Mouse (Mus musculus) embryonic stem cell, embryonic (primary cell): ENCODE results near the gene Rbbp8nl.

Experiments
- CTCF ChIA-PET, 4 experiments: fragments of 300-600 bp in 2 of 4; fragments of 350-600 bp in 2 of 4; sonication (Branson Sonifier 250); formaldehyde crosslinking; loops; one replicate each; lab custom pipeline; 2022; ENCODE audit warnings: inconsistent platforms in 2 of 4; lab: Charles Lee
- POLR2A ChIA-PET, 4 experiments: fragments of 300-600 bp in 2 of 4; fragments of 350-600 bp in 2 of 4; sonication (Branson Sonifier 250); formaldehyde crosslinking; loops; one replicate each; lab custom pipeline; 2022; ENCODE audit warnings: antibody characterized with exemption in 4 of 4, inconsistent platforms in 1 of 4; lab: Charles Lee

The Rbbp8nl gene

DNA sequence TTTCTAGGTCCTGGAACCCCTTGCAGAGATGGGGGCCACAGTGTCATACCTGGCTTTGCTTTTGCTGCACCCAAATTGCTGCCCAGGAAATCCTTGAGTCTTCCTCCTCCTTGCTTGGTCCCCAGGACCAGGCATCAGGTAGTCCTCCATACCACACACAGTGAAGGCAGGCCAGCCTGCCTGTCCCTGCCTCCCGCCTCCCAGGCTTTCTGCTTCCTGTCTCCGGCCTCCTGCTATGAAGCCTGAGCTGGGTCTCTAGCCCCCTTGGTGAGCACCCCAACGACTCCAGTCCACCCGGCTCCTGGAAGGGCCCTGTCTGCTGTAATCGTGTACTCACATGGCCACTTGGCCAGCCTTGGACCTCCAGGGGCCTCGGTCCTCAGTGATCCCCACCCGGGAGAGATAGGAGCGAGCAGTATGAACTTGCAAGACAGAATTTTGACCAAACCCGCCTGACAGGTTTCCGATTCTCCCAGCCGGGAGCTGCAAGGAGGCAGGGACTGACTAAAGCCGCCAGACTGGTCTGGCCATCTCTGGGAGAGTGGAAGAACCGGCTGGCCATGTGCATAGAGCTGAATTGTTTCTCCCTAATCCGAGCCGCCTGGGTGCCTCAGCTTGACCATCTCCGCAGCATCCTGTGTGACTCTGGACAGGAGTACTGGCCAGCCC lies at the start of gene Rbbp8nl:
TSS of gene Rbbp8nl (minus strand) at position 440 of the 669 bp plus-strand sequence.
- CTCF ChIA-PET: interaction anchor here in 3 of 4 experiments (1.5 to 4.4 kb wide), 4 partner anchors 14 to 219 kb away, joined by 3 to 30 read pairs (median 10); partner anchors contain the start of gene Mtg2 (in 1 of the 3)
- POLR2A ChIA-PET: interaction anchor here in 3 of 4 experiments (0.5 to 4.9 kb wide), 15 partner anchors 8 to 846 kb away, joined by 3 to 43 read pairs (median 5); partner anchors contain the start of genes Rps21 (in 2 of the 3), Cables2 (in 1 of the 3) and Kcnq2 (in 1 of the 3)

DNA sequence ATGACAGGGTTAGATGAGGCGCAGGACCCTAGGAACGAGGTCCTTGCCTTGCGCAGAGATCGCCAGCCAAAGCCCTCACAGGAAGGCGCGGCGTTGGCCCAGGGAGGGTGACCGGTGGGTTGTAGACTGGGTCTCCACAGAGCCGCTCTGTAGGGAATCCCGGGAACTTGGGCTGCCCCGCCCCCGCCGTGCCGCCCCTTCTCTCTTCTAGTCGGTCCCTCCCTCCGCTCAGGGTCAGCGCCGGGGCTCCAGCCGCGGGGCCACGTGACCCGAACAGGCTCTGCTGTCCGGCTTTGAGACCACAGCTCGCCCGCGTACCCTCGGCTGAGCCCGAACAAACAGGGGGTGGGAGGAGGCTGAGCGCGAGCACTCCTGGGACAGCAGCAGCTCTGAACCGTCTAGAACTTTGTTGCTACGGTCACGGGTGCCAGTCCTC lies 44.9 kb upstream of the Rbbp8nl start, which contains the start of gene Gata5:
TSS of gene Gata5 (minus strand) at position 149 of the 436 bp plus-strand sequence.
- ChIA-PET CTCF (interaction anchor here in 3 of 4 experiments (0.8 to 2.4 kb wide), 11 partner anchors 12 to 421 kb away, joined by 3 to 21 read pairs (median 5); partner anchors contain the start of gene Hrh3 (in 1 of the 3)), POLR2A (interaction anchor here in 2 of 4 experiments (0.5 to 3.0 kb wide), 9 partner anchors 12 to 78 kb away, joined by 3 to 16 read pairs (median 4); partner anchors contain the start of gene Rps21 (in 2 of the 2))

DNA sequence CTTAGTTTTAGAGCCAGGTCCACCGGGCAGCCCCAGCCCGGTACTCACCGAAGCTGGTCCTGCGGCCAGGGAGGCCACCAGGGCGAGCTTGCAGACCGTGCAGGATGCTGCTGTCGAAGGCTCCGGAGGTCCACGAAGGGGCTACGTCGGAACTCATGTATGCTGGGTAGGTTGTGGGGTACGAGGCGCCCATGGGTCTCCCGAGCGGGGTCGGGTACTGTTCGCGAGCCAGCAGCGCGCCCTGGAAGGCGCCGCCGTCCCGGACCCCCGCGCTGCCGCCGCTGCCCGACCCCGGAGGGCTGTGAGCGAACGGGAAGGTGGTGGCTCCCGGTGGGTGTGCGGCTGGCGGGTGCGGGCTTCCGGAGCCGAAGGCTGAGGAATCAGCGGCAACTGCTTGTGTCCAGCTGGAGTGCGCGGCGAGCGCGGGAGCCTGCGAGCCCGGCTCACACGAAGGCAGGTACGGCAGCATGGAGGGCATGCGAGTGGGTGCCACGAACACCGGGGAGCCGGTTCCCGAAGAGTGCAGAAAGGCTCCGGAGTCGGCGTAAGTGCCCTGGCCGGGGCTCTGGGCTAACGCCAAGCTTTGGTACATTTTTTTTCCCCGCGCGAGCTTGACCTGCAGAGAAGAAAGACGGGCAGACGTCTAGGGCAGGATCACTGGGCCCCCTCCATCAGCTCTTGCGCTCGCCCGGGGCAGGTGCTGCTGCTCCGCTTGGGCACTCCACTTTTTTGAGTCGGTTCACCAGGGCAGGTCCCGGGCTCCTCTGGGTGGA lies 44.3 kb upstream of the Rbbp8nl start:
- ChIA-PET CTCF (interaction anchor here (0.6 to 2.4 kb wide), 11 partner anchors 13 to 422 kb away, joined by 3 to 21 read pairs (median 5); partner anchors contain the start of gene Hrh3 (in 1 of the 4)), POLR2A (interaction anchor here in 2 of 4 experiments (0.8 to 3.0 kb wide), 6 partner anchors 11 to 77 kb away, joined by 3 to 16 read pairs (median 7); partner anchors contain the start of gene Rps21 (in 2 of the 2))

DNA sequence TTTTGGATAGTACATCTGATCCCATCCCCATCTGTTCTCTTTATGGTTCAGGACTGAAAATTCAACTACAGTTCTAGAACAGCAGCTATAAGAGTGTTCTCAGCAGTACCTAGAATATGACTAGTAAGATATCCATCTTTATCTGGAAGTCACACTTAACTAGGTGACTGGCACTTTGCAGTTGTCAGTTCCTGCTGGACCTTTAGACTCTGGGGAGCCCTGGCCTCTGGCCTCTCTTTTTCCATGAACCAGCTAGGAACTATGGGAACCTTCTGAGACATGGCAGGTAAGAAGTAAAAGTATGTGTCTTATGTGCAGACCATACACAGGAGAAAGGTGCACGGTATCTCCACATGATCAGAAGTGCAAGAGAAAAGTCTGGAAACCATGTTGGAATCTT lies 39.8 kb upstream of the Rbbp8nl start:
- ChIA-PET POLR2A (interaction anchor here in 1 of 4 experiments (1.0 kb wide), 1 partner anchor 72 kb away, joined by 4 read pairs; the partner anchor contains the start of gene Rps21), CTCF (interaction anchor here in 1 of 4 experiments (1.1 kb wide), 1 partner anchor 53 kb away, joined by 3 read pairs; no protein-coding TSS in a partner anchor)

DNA sequence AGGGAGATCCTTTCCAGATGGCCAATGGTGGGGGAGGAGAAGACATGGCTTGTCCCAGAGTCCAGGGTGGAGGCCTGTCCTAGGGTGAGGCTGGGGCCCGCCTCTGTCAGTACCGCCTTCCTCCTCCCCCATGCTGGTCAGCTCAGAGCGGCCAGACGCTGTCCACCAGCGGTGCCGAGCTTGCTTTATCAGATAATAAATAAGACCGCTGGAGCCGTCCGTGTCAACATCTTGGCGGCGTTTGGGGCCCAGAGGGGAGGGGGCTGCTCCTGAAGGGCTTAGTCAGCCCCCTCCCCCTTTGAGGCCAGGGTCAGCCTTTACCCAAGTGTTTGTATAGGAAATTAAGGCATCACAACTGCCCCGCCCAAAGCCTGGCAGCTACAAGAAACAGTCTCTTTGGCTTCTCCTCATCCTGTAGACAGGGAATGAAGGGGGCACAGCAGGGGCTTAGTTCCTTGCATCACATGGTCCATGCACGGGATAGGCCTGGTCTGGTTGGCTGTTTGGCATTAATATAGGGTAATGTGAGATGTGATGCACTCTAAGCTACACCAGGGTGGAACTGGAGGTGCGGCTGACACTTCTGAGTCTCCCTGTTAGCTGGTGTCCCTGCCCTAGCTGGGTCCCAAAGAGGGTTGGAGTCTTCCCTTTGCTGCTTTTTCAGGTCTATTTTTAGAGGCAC lies 33.1 kb upstream of the Rbbp8nl start:
- POLR2A ChIA-PET: interaction anchor here in 1 of 4 experiments (0.6 to 1.4 kb wide), 6 partner anchors 9 to 66 kb away, joined by 3 to 5 read pairs (median 4); partner anchors contain the start of genes Gata5 and Rps21
- CTCF ChIA-PET: interaction anchor here (0.5 to 1.6 kb wide), 8 partner anchors 18 to 320 kb away, joined by 3 to 8 read pairs (median 3); partner anchors contain the start of gene Cables2 (in 1 of the 4)

DNA sequence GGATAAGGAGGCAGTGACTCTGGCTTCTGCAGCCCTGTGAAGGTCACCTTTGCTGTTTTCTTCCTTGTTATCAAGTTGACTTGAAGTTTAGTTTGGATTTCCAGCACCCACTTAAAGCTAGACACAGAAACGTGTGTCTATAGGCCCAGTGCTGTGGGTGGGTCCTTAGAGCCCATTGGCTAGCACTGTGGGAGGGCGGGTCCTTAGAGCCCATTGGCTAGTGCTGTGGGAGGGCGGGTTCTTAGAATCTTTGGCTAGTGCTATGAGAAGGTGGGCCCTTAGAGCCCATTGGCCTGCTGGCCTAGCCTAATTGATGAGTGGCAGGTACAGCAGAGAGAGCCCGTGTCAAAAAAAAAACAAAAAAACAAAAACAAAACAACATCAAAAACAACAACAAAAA lies 30.5 kb upstream of the Rbbp8nl start:
- CTCF ChIA-PET: interaction anchor here in 2 of 4 experiments (0.6 to 1.4 kb wide), 6 partner anchors 10 to 269 kb away, joined by 3 to 7 read pairs (median 4); no protein-coding TSS in a partner anchor
- POLR2A ChIA-PET: interaction anchor here in 2 of 4 experiments (1.0 to 1.8 kb wide), 4 partner anchors 44 to 137 kb away, joined by 3 to 7 read pairs (median 4); no protein-coding TSS in a partner anchor

DNA sequence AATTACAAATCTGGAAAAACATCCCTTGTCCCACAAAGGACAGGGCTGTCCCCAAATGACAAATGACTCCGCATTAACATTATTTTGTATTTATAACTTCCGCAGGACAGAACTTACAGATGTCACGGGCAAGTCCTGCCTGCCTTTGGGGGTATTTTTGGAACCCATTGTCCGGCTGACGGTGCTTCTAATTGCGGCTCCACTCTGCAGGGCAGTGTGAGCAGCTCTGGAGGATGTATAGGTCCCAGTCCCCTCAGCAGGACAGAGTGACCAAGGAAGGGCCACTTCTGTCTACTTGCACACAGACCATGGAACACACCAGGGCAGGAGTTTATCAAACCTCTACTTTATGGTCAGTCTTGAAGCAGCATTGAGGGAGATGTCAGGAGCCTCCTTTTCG lies 27.9 kb upstream of the Rbbp8nl start:
- CTCF ChIA-PET: no interaction called here
- POLR2A ChIA-PET: interaction anchor here in 2 of 4 experiments (1.2 to 1.3 kb wide), 2 partner anchors 18 to 24 kb away, joined by 3 read pairs; no protein-coding TSS in a partner anchor

DNA sequence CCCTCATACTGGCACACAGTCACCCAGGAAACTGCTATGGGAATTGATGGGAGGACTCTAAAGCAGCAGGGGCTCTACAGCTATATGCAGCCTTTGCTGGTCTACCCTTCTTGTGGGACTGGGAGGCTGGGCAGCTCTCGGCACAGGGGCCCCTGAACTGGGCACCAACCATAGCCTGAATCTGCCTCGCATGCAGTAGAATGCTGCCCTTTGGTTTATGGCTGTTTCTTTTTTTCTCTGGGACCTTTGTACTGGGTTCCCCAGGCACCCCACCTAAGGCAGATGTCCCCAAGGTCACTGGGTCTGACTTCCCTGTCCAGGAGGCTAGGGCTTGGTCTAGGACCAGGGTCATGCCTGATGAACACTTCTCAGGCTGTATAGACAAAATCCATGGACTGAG lies 24.6 kb upstream of the Rbbp8nl start:
- CTCF ChIA-PET: interaction anchor here in 2 of 4 experiments (0.9 to 1.4 kb wide), 4 partner anchors 32 to 264 kb away, joined by 3 read pairs; no protein-coding TSS in a partner anchor
- POLR2A ChIA-PET: interaction anchor here in 2 of 4 experiments (1.2 to 6.0 kb wide), 3 partner anchors 20 to 39 kb away, joined by 3 to 14 read pairs (median 10); partner anchors contain the start of gene Gata5 (in 1 of the 2)

DNA sequence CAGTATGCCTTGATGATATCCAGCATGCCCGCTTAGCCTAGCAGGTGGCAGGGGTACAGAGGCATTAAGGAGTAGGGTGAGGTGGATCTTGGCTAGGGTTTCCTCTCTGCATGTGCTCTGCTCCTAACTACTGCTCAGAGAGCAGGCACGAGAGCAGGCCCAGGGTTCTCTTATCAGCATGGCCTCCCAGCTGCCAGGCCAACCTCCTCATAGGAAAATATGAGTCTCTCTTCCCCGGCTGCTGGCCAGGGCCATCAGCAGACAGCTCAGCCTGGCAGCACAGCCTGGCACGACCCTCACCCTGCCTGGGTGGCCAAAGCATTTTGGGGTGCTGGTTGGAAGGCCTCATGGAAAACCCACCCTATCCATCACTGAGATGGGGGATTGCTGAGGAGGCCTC lies 21.5 kb upstream of the Rbbp8nl start:
- CTCF ChIA-PET: no interaction called here
- POLR2A ChIA-PET: interaction anchor here in 2 of 4 experiments (0.8 to 6.0 kb wide), 3 partner anchors 18 to 35 kb away, joined by 3 to 14 read pairs (median 4); no protein-coding TSS in a partner anchor

DNA sequence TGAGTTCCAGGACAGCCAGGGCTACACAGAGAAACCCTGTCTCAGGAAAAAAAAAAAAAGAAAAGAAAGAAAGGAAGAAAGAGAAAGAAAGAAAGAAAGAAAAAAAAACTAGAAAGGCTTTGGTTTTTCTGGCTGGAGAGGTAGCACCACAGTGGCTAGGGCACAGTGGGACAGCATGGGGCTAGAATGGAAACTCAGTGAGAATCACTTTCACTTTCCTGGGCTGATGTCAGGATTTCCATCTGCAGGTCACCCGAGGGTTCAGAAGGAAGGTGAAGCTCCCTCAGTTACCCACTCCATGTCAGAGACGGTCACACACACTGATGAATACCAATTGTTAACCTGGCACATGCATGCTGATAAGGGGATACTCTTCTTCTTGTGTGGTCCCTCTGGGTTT lies 18.0 kb upstream of the Rbbp8nl start:
- POLR2A ChIA-PET: no interaction called here
- CTCF ChIA-PET: no interaction called here

DNA sequence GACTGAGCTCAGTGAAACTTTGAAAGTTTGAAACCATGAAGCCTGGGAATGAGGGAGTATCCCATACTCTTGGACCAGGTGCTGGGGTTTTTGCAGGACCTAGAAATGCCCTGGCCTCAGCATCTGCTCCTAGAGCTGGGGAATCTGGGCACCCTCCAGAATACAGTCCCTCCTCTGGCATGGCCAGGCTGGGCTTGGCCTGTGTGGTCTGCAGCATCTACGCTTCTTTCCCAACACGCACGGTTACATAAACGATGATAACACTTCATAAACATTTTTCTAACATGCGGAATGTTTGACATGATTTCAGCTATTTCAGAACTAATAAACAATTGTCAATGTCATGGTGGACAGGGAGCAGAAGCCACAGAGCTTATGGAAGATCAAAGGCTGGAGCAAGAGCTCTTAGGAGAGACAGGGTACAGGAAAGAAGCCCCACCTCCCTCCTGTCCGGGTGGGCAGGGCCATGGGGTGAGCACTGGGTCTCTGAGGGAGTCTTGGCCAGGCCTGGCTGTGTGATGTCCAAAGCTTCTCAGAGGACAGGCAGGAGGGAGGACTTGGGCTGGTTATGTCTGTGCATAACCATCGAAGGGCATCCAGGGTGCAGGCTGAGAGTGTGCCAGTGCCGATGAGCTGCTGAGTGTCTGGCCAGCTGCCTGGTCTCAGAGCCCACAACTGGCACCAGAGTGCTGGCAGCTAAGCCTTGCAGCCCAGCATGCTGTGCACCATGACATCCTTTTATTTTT lies 16.9 kb upstream of the Rbbp8nl start:
- POLR2A ChIA-PET: interaction anchor here in 1 of 4 experiments (0.9 kb wide), 1 partner anchor 13 kb away, joined by 3 read pairs; no protein-coding TSS in a partner anchor
- CTCF ChIA-PET: interaction anchor here in 1 of 4 experiments (2.9 kb wide), 1 partner anchor 31 kb away, joined by 14 read pairs; no protein-coding TSS in a partner anchor

DNA sequence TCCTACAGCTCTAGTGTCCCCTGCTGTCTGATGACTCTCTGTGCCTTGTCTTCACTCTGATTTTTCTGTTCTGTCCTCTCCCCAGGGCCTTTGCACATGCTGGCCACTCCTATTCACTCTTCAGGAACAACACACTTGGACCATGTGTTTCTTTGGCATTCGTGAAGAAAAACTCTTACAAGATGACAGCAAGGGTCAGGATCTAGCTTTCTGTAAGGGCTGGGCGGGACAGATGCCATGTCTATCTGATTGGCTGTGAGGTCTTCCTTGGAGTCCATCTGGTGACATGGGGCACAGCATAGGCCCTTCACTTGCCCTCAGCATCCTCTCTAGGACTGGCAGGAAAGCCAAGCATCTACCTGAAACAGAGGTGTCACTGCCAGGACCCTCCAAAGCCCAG lies 16.3 kb upstream of the Rbbp8nl start:
- CTCF ChIA-PET: interaction anchor here in 2 of 4 experiments (2.9 to 3.5 kb wide), 2 partner anchors 30 kb away, joined by 10 to 14 read pairs; no protein-coding TSS in a partner anchor
- POLR2A ChIA-PET: interaction anchor here in 1 of 4 experiments (0.9 kb wide), 1 partner anchor 12 kb away, joined by 3 read pairs; no protein-coding TSS in a partner anchor

DNA sequence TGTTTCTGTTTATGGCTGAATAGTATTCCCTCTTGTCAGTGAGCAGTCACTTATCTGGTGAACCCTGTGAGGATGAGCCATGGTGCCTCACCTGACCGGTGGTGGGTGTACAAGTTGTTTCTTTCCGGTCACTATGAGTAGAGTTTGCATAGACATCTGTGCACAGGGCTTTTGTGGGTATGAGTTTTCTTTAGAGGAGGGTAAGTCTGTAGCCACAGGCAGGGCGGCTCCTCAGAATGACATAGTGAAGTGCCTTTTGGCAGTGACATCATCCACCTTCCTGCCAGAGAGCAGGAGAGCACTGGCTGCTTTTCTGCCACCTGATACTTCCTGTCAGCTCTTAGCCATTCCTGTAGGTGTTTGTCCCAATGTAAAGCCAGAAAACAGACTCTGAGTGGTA lies 15.8 kb upstream of the Rbbp8nl start:
- POLR2A ChIA-PET: interaction anchor here in 2 of 4 experiments (0.9 to 1.5 kb wide), 3 partner anchors 12 to 138 kb away, joined by 3 to 4 read pairs (median 3); no protein-coding TSS in a partner anchor
- CTCF ChIA-PET: interaction anchor here in 3 of 4 experiments (1.1 to 3.5 kb wide), 4 partner anchors 30 to 167 kb away, joined by 3 to 14 read pairs (median 8); no protein-coding TSS in a partner anchor

DNA sequence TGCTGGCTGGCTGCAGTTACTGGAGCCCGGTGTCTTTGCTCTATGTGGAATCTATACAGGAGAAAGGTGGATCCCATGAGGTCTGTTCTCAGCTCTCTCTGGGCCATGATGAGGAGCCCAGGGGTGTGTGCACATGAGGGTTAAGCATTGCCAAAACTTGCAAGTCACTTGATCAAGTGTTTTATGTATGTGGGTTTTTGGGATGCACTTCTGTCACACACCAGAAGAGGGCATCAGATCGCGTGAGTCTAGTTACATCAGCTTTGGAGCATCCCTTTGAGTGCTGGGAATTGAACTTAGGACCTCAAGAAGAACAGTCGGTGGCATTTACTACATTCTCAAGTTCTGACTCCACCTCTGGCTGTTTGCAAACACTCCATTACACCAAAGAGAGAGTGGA lies 14.9 kb upstream of the Rbbp8nl start:
- POLR2A ChIA-PET: interaction anchor here in 2 of 4 experiments (1.0 to 1.5 kb wide), 6 partner anchors 11 to 398 kb away, joined by 3 to 6 read pairs (median 4); no protein-coding TSS in a partner anchor

DNA sequence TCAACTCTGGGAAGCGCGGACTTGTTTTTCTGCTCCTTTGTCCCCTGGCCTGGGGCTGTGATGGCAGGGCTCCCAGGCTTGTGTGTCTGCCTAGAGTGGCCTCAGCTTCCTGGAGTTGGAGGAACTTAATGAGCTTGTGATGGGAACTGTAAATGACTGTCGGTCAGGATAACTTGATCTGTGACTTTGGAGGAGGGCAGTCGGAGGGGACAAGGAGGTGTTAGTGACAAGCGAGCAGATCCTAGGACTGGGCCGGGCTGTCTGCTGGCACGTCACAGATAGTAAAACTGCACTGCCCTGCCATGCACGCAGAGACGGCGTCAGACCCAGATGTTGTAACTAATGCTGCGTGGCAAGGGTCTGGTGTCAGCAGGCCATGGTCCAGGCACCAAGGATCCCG lies 13.8 kb upstream of the Rbbp8nl start:
- ChIA-PET CTCF (interaction anchor here in 2 of 4 experiments (1.1 to 3.5 kb wide), 4 partner anchors 28 to 169 kb away, joined by 3 to 10 read pairs (median 6); no protein-coding TSS in a partner anchor), POLR2A (interaction anchor here in 2 of 4 experiments (0.6 to 1.1 kb wide), 2 partner anchors 28 to 68 kb away, joined by 3 to 5 read pairs; no protein-coding TSS in a partner anchor)

More for the DNA sequence above, 14.9 kb upstream of the Rbbp8nl start:
- CTCF ChIA-PET: interaction anchor here in 3 of 4 experiments (0.5 to 3.5 kb wide), 9 partner anchors 29 to 1149 kb away, joined by 3 to 14 read pairs (median 4); no protein-coding TSS in a partner anchor
